Mouse (Mus musculus): ENCODE results near the gene 2410137M14Rik.

2410137M14Rik gene

GRCm38 (mm10) chr17:36949265-36949664 lies 31.8 kb downstream of the 2410137M14Rik start:
- DNase-seq (ENCODE audit: low read depth, low spot score), result no peak

GRCm38 (mm10) chr17:36948286-36948685 lies 32.8 kb downstream of the 2410137M14Rik start:
- no peak for DNase-seq (ENCODE audit: low read depth, low spot score)

- no peak for DNase-seq (ENCODE audit: low read depth, low spot score)
Observed at GRCm38 (mm10) chr17:36947051-36947819, 33.8 kb downstream of the 2410137M14Rik start.

DNA sequence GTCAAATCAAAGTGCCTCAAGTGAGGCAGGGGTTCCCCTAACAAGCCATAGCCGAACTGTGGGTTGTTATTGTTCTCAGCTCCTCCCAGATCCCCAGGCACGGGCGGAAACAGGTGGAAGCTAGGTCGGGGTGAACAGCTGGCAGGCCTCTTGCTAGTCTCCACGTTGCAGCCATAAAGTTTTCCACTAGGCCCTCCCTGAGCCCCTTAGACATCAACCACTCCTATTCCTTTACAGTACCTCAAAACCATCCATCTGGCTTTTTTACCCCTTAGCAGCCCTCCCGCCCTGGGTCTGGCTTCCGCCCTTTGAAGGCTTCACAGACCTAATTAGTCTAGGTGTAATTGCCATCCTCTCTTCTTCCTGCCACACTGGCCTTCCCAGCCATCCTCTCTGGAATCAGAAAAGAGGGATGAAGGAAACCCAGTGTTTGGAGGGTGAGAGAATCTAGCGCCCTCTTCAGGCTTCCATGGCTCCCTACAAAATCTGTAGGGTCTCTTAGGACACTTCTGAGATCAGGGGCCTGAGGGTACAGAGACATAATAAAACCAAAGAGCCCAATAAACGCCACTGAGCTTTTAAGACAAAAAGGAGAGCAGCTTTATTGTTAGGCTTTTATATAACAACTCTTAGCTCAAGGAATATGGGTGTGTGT lies 36.8 kb downstream of the 2410137M14Rik start:
- no peak for DNase-seq (ENCODE audit: low read depth, low spot score)

DNA sequence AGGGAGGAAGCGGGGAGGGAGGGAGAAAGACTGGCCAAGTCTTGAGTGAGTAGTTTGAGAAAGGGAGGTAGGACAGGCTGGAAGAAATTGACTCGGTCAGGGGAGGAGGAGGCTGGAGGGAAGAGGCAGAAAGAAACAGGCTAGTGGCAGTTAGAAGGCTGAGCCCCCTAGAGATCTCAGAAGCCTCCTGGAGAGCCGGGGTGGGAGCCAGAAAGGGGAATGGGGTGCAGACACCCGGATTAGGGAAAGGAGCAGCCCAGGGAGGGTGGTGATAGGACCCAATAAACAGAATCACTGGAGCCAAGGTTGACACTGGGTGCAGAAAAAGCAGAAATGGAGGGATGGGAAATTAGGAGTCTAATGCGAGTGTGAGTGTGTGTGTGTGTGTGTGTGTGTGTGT lies 37.3 kb downstream of the 2410137M14Rik start:
- DNase-seq (ENCODE audit: low read depth, low spot score), result no peak

- no peak for DNase-seq (ENCODE audit: low read depth, low spot score)
Observed at GRCm38 (mm10) chr17:36942791-36943471, 38.1 kb downstream of the 2410137M14Rik start, which contains the start of gene Rnf39. Rnf39 (plus strand) TSS chr17:36942918.

- peak; percentile 55 for DNase-seq (ENCODE audit: low read depth, low spot score)
Observed at GRCm38 (mm10) chr17:36942391-36942790, 38.6 kb downstream of the 2410137M14Rik start.

DNA sequence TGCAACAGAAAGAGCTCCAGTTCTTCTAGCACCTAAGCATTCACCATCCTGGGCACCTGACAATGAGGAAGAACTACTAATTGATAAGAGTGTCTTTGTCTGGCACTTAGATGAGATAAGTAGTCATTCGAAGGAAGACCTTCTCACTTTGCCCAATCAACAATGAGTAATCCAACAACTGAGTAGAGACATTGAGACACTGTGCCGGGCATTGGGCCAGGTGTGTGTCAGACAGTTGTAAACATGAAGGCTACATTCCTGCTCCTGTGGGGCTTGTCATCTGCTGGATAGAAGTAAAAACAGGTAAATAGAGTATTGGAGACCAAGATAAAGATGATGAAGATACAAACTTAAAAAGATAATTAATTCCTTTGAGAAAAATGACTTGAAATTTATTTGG lies 43.0 kb downstream of the 2410137M14Rik start:
- DNase-seq (ENCODE audit: low read depth, low spot score), result no peak

- DNase-seq (ENCODE audit: low read depth, low spot score), result no peak
Observed at GRCm38 (mm10) chr17:36931806-36932205, 49.2 kb downstream of the 2410137M14Rik start.

GRCm38 (mm10) chr17:36931130-36931529 lies 49.9 kb downstream of the 2410137M14Rik start:
- peak; percentile 43 for DNase-seq (ENCODE audit: low read depth, low spot score)

DNA sequence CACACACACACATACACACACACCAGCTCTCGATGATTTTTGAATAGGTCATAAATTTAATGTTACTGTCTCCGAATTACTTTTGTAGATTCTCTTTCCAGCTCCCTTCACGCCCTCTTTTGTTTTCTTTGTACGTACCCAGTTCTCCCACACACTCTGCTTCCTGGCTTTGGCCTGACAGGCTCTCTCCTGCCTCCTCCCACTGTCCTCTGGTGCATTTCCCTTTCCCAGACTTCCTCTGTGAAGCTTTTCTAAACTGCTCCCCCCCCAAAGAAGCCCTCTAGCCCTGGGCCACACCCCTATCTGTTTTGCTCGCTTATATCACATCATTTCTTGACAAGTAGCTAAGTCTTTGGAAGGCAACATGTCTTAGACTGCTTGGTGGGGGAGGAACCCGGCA lies 50.8 kb downstream of the 2410137M14Rik start:
- peak; percentile 6 for DNase-seq (ENCODE audit: low read depth, low spot score)

- peak; percentile 19 for DNase-seq (ENCODE audit: low read depth, low spot score)
Observed at GRCm38 (mm10) chr17:36929236-36929932, 51.7 kb downstream of the 2410137M14Rik start.

Data from telencephalon, adult 2 months (tissue).